Mouse (Mus musculus) liver, adult 2 months (tissue): ENCODE measurements around the gene Smarce1.

Experiments used
- CTCF ChIP-seq: fragments of 200-500 bp; IDR thresholded peaks from 2 replicates; pipeline ENCODE4 v1.5.1; 2011; ENCODE audit warnings: low read depth, low read length, control low read depth
- POLR2A ChIP-seq: fragments of 200-500 bp; IDR thresholded peaks from 2 replicates; pipeline ENCODE4 v1.6.1; 2011; ENCODE audit warnings: low read length, control low read depth; ENCODE audit not compliant: insufficient read depth; ENCODE audit errors: extremely low read depth

DNA sequence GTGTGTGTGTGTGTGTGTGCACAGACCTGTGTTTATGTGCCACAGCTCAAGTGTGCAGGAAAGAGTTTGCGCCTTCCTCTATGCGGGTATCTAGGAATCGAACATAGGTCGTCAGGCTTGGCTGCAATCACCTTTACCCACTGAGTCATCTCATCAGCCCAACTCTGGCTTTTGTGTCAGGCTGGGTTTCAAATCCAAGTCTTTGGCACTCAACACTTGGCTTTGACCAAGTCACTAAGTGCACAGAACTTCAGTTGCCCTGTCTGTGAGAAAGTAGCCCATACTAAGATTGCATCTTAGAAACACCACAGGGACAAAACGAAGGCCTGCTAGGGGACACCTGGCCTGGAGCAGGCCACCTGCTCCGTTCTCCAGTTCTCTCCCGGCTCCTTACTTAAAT is 63.2 kb downstream of the Smarce1 start:
- TF ChIP-seq POLR2A, result no peak
- no peak for TF ChIP-seq CTCF
